ENCODE assay signal across 15 mouse cellular contexts in the genomic region with DNA sequence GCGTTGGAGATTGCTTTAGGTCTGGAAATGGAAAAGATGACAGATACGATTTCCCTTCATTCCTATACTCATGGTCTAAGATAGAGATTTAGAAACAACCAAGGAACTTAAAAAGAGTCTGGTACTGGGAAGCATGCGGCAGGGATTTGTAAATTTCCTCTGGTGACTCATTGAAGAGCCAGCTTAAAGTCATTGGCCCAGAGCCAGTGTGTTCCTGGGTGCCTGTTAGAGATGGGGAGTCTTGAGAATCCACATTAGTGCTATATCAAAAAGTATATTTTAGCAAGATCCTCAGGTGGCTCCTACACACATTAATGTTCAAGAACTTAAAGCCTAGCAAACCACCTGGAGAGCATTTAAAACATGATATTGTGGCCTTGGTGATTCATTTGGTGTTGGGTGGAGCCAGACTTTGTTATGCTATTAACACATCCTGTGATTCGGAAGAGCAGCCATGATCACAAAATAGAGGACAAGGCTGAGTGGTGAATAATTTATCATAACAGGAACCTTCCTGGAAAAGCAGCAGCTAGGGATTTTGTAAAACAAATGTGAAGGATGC.
DNase-seq lines count a peak whose midpoint lies in the region; ATAC-seq lines count a peak whose summit lies in the region.
"Had no signal": no experiment of that assay in that cellular context is flagged by ENCODE, and none has a peak within 500 bp of the region (broad histone marks: within the 10 kb centered on the region; RNA-seq: fewer than 3 reads in every experiment).

No protein-coding gene starts in this region.

- H3K9ac ChIP-seq in liver, embryonic 12.5 days, result no peak overlapping the region
- H3K9ac ChIP-seq: limb, embryonic 13.5 days; liver, embryonic 15.5 days; midbrain, embryonic 13.5 days had no signal

- ATAC-seq in frontal cortex, adult (ENCODE audit: low TSS enrichment), result peak; percentile 52; the same call in 1 of the 2 replicates
- no peak for ATAC-seq in liver, embryonic 12.5 days
- ATAC-seq: midbrain, embryonic 13.5 days had no signal

- H3K36me3 ChIP-seq in liver, embryonic 12.5 days, result no peaks in the 10 kb centered on the region
- H3K36me3 ChIP-seq in forebrain, embryonic 10.5 days (replicated peaks), result no peaks in the 10 kb centered on the region
- H3K36me3 ChIP-seq: limb, embryonic 13.5 days; liver, embryonic 15.5 days; midbrain, embryonic 13.5 days had no signal

- no peaks in the 10 kb centered on the region for H3K27me3 ChIP-seq in liver, embryonic 12.5 days (replicated peaks)
- H3K27me3 ChIP-seq in forebrain, embryonic 10.5 days (ENCODE audit: poor library complexity, severe bottlenecking), result no peaks in the 10 kb centered on the region
- H3K27me3 ChIP-seq: limb, embryonic 13.5 days; liver, embryonic 15.5 days; midbrain, embryonic 13.5 days had no signal

- 62% methylated on average over 4 of the region's 4 CpGs for WGBS in liver, embryonic 12.5 days (ENCODE audit: insufficient replicate concordance)
- WGBS in forebrain, embryonic 10.5 days, result 90% methylated on average over 4 of the region's 4 CpGs

- H3K4me2 ChIP-seq in liver, embryonic 12.5 days, result no peak overlapping the region
- H3K4me2 ChIP-seq: limb, embryonic 13.5 days; liver, embryonic 15.5 days; midbrain, embryonic 13.5 days had no signal

- H3K4me3 ChIP-seq in liver, embryonic 12.5 days, result no peak overlapping the region
- H3K4me3 ChIP-seq in forebrain, embryonic 10.5 days, result no peak overlapping the region
- H3K4me3 ChIP-seq: layer of hippocampus, adult 2 months; limb, embryonic 13.5 days; liver, embryonic 15.5 days; midbrain, embryonic 13.5 days had no signal

- no peak for DNase-seq in frontal cortex, postnatal 14 days (ENCODE audit: low spot score in 2 of 2)
- DNase-seq in lung, postnatal 36 days, result peak; percentile 21
- DNase-seq in lung, adult 18-20 months, result no peak
- DNase-seq in adrenal gland, adult (ENCODE audit: inconsistent age in 2 of 2, low spot score in 1 of 2), result peak; percentile 55 to 92
- peak; percentile 63 for DNase-seq in brain, adult 2 months (ENCODE audit: low read depth, low spot score)
- no peak for DNase-seq in forebrain, embryonic 10.5 days (ENCODE audit: extremely low spot score, low spot score)
- DNase-seq: gastrocnemius, postnatal 25 days; thymus, adult 2 months had no signal

- no peaks in the 10 kb centered on the region for H3K4me1 ChIP-seq in liver, embryonic 12.5 days
- H3K4me1 ChIP-seq in forebrain, embryonic 10.5 days, result no peaks in the 10 kb centered on the region
- H3K4me1 ChIP-seq: limb, embryonic 13.5 days; liver, embryonic 15.5 days; midbrain, embryonic 13.5 days had no signal

- no peaks in the 10 kb centered on the region for H3K9me3 ChIP-seq in liver, embryonic 12.5 days (replicated peaks)
- no peaks in the 10 kb centered on the region for H3K9me3 ChIP-seq in forebrain, embryonic 10.5 days
- H3K9me3 ChIP-seq: limb, embryonic 13.5 days; liver, embryonic 15.5 days; midbrain, embryonic 13.5 days had no signal

- no peak overlapping the region for H3K27ac ChIP-seq in liver, embryonic 12.5 days
- no peak overlapping the region for H3K27ac ChIP-seq in forebrain, embryonic 10.5 days
- H3K27ac ChIP-seq: kidney, postnatal 0 days; layer of hippocampus, adult 2 months; limb, embryonic 13.5 days; liver, embryonic 15.5 days; midbrain, embryonic 13.5 days had no signal

Comparison
In these comparisons a context has a peak if more than half of its experiments do, and no peak if none do; other contexts are left out.
1. DNase-seq: peak in lung, postnatal 36 days (single experiment), adrenal gland, adult (2 of 2) and brain, adult 2 months (single experiment); none in frontal cortex, postnatal 14 days (0 of 2), lung, adult 18-20 months (0 of 2) and forebrain, embryonic 10.5 days (single experiment).